Comparison of ENCODE assay signal across 8 mouse cellular contexts in the genomic region with DNA sequence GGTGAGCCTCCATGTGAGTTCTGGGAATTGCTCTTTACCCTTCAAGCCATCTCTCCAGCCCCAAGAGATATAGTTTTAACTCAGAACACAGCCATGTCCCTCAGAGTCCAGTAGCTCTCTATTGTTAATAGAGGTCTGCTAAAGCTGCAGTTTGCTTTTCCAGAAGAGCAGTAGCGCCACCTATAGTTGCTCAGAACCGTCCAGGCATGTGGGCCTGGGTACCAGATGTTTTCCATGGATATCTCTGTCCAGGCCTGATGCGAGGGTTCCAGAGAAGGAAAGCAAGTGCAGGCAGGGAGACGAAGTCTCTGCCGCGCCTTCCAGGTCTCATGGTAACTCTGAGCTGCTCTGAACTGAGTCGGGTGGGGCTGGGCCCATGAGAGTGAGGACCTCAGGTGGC. TPM values are rescaled to one million over a fixed set of nuclear protein-coding genes. Genes with fewer than 3 reads are reported as not detected.
DNase-seq lines count a peak whose midpoint lies in the region; ATAC-seq and TF ChIP-seq lines count a peak whose summit lies in the region.

No protein-coding gene starts in this region.

- TF ChIP-seq CTCF in thymus, adult 2 months (IDR thresholded peaks at IDR 0.05; ENCODE audit: borderline replicate concordance, control insufficient read depth, extremely low read depth, insufficient read depth, low read length, poor library complexity): no peak
- TF ChIP-seq CTCF in lung, embryonic 14.5 days (IDR thresholded peaks at IDR 0.05; ENCODE audit: low read depth): peak; percentile 67

- no peak overlapping the region for H3K27ac ChIP-seq in heart, embryonic 10.5 days
- no peak overlapping the region for H3K27ac ChIP-seq in thymus, adult 2 months (ENCODE audit: control insufficient read depth, insufficient read depth, low read length)
- H3K27ac ChIP-seq in lung, embryonic 14.5 days (ENCODE audit: low read depth): no peak overlapping the region

- H3K4me1 ChIP-seq in heart, embryonic 10.5 days: no peaks in the 10 kb centered on the region
- no peaks in the 10 kb centered on the region for H3K4me1 ChIP-seq in thymus, adult 2 months (replicated peaks; ENCODE audit: control insufficient read depth, insufficient read depth, low read length)
- H3K4me1 ChIP-seq in lung, embryonic 14.5 days (ENCODE audit: insufficient read depth): no peaks in the 10 kb centered on the region

- H3K9me3 ChIP-seq in heart, embryonic 10.5 days: peaks cover 4% of the 10 kb centered on the region
- no peaks in the 10 kb centered on the region for H3K9me3 ChIP-seq in lung, embryonic 14.5 days (ENCODE audit: low read depth, low read length)

- no peak overlapping the region for H3K4me3 ChIP-seq in heart, embryonic 10.5 days
- H3K4me3 ChIP-seq in thymus, adult 2 months (ENCODE audit: control insufficient read depth, insufficient read depth, low read length): no peak overlapping the region
- H3K4me3 ChIP-seq in lung, embryonic 14.5 days (ENCODE audit: low read depth, low read length): no peak overlapping the region

- 25% methylated on average over 7 of the region's 7 CpGs for WGBS in heart, embryonic 10.5 days
- 70% methylated on average over 7 of the region's 7 CpGs for WGBS in thymus, adult 2 months
- WGBS in lung, embryonic 14.5 days: 23% methylated on average over 7 of the region's 7 CpGs

- no peak for ATAC-seq in lung, embryonic 14.5 days (ENCODE audit: insufficient read depth)

- no peaks in the 10 kb centered on the region for H3K27me3 ChIP-seq in heart, embryonic 10.5 days (ENCODE audit: insufficient read depth, poor library complexity, severe bottlenecking)
- no peaks in the 10 kb centered on the region for H3K27me3 ChIP-seq in thymus, adult 2 months (ENCODE audit: control insufficient read depth, insufficient read depth, low read length)
- no peaks in the 10 kb centered on the region for H3K27me3 ChIP-seq in lung, embryonic 14.5 days (ENCODE audit: insufficient read depth, low read length)

- H3K4me2 ChIP-seq in lung, embryonic 14.5 days: no peak overlapping the region

- intact Hi-C loops in heart, postnatal 10 days (cut with DNase I): loop anchor here (1.0 kb wide), 1 partner anchor 205 kb away; no protein-coding TSS in a partner anchor

- no peaks in the 10 kb centered on the region for H3K36me3 ChIP-seq in heart, embryonic 10.5 days
- H3K36me3 ChIP-seq in thymus, adult 2 months (ENCODE audit: control insufficient read depth, insufficient read depth, low read length): no peaks in the 10 kb centered on the region
- H3K36me3 ChIP-seq in lung, embryonic 14.5 days (ENCODE audit: insufficient read depth): no peaks in the 10 kb centered on the region

- TF ChIP-seq POLR2A in thymus, adult 2 months (IDR thresholded peaks at IDR 0.05; ENCODE audit: control insufficient read depth, extremely low read depth, insufficient read depth, low read length, poor library complexity): no peak

- peak; percentile 54 to 69 for DNase-seq in heart, postnatal 10 days
- no peak for DNase-seq in heart, embryonic 10.5 days (ENCODE audit: low spot score)
- DNase-seq in thymus, adult 2 months: peak; percentile 22
- DNase-seq in thymus, adult 18-20 months: no peak
- DNase-seq in embryo, embryonic 11.5 days (ENCODE audit: low read depth, low spot score): peak; percentile 46
- peak; percentile 77 for DNase-seq in lung, embryonic 14.5 days
- DNase-seq in spleen, postnatal 36 days (ENCODE audit: low spot score in 2 of 2): no peak
- no peak for DNase-seq in urinary bladder, postnatal 10 days (ENCODE audit: low spot score)

- no peak overlapping the region for H3K9ac ChIP-seq in lung, embryonic 14.5 days

RNA-seq across cellular contexts. Expression of gene Mrps24, which starts 23.7 kb away (rescaled TPM):
- 100 to 1,000 TPM; 114 to 118 TPM for total RNA-seq in heart, postnatal 10 days (2021)
- 177 and 181 TPM in 2 replicates for polyA plus RNA-seq in heart, embryonic 10.5 days (2016; fragmentation: Nextera tagmentation; extraction: Ambion mirVana)
- polyA plus RNA-seq in thymus, adult 2 months (2012; rRNA removed): 217 and 219 TPM in 2 replicates
- 193 and 208 TPM in 2 replicates for polyA plus RNA-seq in lung, embryonic 14.5 days (2014; fragmentation: Nextera tagmentation; extraction: Ambion mirVana)

Comparison
In these comparisons a context has a peak if more than half of its experiments do, and no peak if none do; other contexts are left out.
1. DNase-seq: peak in heart, postnatal 10 days (2 of 2), thymus, adult 2 months (single experiment), embryo, embryonic 11.5 days (single experiment) and lung, embryonic 14.5 days (single experiment); none in heart, embryonic 10.5 days (single experiment), thymus, adult 18-20 months (0 of 2), spleen, postnatal 36 days (0 of 2) and urinary bladder, postnatal 10 days (single experiment).